Mouse (Mus musculus) hindbrain, embryonic 13.5 days (tissue): ENCODE measurements around the gene Eno2. TPM values are rescaled to one million over a fixed set of nuclear protein-coding genes. Genes with fewer than 3 reads are reported as not detected.
"Not testable (repeated sequence)": the region's sequence is repeated elsewhere in the genome, so short reads cannot be mapped to it uniquely, and the experiment has no call there.

Experiments
- ATAC-seq: fragments of 200-750 bp; cut with Nextera tagmentation; 2 replicates; pipeline ENCODE4 v1.8.0; 2017; ENCODE audit warnings: moderate TSS enrichment; ENCODE audit not compliant: low FRiP score
- H3K27ac ChIP-seq: fragments of 300-500 bp; sonication (generic); 2 replicates; pipeline ENCODE4 v1.5.1; 2015; ENCODE audit warnings: inconsistent platforms, mild to moderate bottlenecking, moderate library complexity
- H3K27me3 ChIP-seq: fragments of 300-500 bp; sonication (generic); 2 replicates; pipeline ENCODE4 v1.6.1; 2015; ENCODE audit warnings: mild to moderate bottlenecking, inconsistent platforms
- H3K36me3 ChIP-seq: fragments of 300-500 bp; sonication (generic); 2 replicates; pipeline ENCODE4 v1.6.1; 2015; ENCODE audit warnings: mild to moderate bottlenecking, inconsistent platforms
- H3K4me1 ChIP-seq: fragments of 300-500 bp; sonication (generic); replicated peaks from 2 replicates; pipeline ENCODE4 v1.6.1; 2015; ENCODE audit warnings: inconsistent platforms
- H3K4me2 ChIP-seq: fragments of 300-500 bp; sonication (generic); 2 replicates; pipeline ENCODE4 v1.6.1; 2015; ENCODE audit warnings: inconsistent platforms, mild to moderate bottlenecking, moderate library complexity
- H3K4me3 ChIP-seq: fragments of 300-500 bp; sonication (generic); 2 replicates; pipeline ENCODE4 v1.5.1; 2015; ENCODE audit warnings: mild to moderate bottlenecking, inconsistent platforms
- H3K9ac ChIP-seq: fragments of 300-500 bp; sonication (generic); 2 replicates; pipeline ENCODE4 v1.6.1; 2015; ENCODE audit warnings: mild to moderate bottlenecking, inconsistent platforms
- H3K9me3 ChIP-seq: fragments of 300-500 bp; sonication (generic); 2 replicates; pipeline ENCODE4 v1.6.1; 2016; ENCODE audit warnings: inconsistent platforms
- WGBS: fragments of 180-500 bp; shearing (Covaris S2); methylation state at CpG from one replicate; pipeline ENCODE4 v1.1.7; 2015; 5-methylcytosine and 5-hydroxymethylcytosine counted together
- polyA plus RNA-seq: library from polyadenylated mRNA; unstranded; fragments of >200 nt; fragmentation: Nextera tagmentation; extraction: Ambion mirVana; gene quantifications from 2 replicates; pipeline ENCODE4 v1.2.1, GENCODE M21; 2015

Gene Eno2
- polyA plus RNA-seq, 1 experiment from 2014 or later: 58.7 TPM

- not testable (repeated sequence) for H3K9me3 ChIP-seq, H3K4me3 ChIP-seq, H3K9ac ChIP-seq, H3K27ac ChIP-seq, ATAC-seq, H3K27me3 ChIP-seq
- WGBS: 86% methylated on average over 11 of the region's 11 CpGs
- H3K36me3 ChIP-seq: peaks cover 25% of the 10 kb centered on the region
- peaks cover 66% of the 10 kb centered on the region for H3K4me1 ChIP-seq
- 0 out of 2 replicates have a peak overlapping the region, but pooled peaks have one; percentile 83 for H3K4me2 ChIP-seq
These were observed 41.3 kb upstream of the Eno2 start for GRCm38 (mm10) chr6:124810566-124811402.

- Histone ChIP-seq H3K4me2 (peak overlapping the region; percentile 83), H3K27me3 (no peaks in the 10 kb centered on the region), H3K9me3 (no peaks in the 10 kb centered on the region), H3K4me1 (peaks cover 68% of the 10 kb centered on the region), H3K9ac (peak overlapping the region; percentile 72), H3K27ac (peak overlapping the region; percentile 83), H3K4me3 (peak overlapping the region; percentile 49), H3K36me3 (peaks cover 16% of the 10 kb centered on the region)
- 41% methylated on average over 14 of the region's 14 CpGs for WGBS
- no peak for ATAC-seq
These were observed 40.5 kb upstream of the Eno2 start for GRCm38 (mm10) chr6:124809775-124810538.

- Histone ChIP-seq H3K27me3 (no peaks in the 10 kb centered on the region), H3K4me3 (peak overlapping the region; percentile 49), H3K4me2 (peak overlapping the region; percentile 83), H3K36me3 (peaks cover 14% of the 10 kb centered on the region), H3K9me3 (no peaks in the 10 kb centered on the region), H3K27ac (peak overlapping the region; percentile 83), H3K9ac (peak overlapping the region; percentile 72), H3K4me1 (peaks cover 60% of the 10 kb centered on the region)
- no peak for ATAC-seq
- under 1% methylated on average over 35 of the region's 35 CpGs for WGBS
These were observed 39.7 kb upstream of the Eno2 start for GRCm38 (mm10) chr6:124809052-124809774.

- Histone ChIP-seq H3K27ac (peak within 1 kb of the TSS; percentile 83), H3K9ac (peak within 1 kb of the TSS; percentile 72), H3K27me3 (no peaks in the 10 kb centered on the region), H3K36me3 (peaks cover 14% of the 10 kb centered on the region), H3K4me3 (peak within 1 kb of the TSS; percentile 49), H3K4me1 (peaks cover 58% of the 10 kb centered on the region), H3K9me3 (no peaks in the 10 kb centered on the region), H3K4me2 (peak within 1 kb of the TSS; percentile 83)
- ATAC-seq: peak; percentile 11
- WGBS: 3% methylated on average over 28 of the region's 29 CpGs
These were observed 39.0 kb upstream of the Eno2 start, which contains the start of gene Spsb2 for GRCm38 (mm10) chr6:124808358-124809012. Gene Spsb2, plus strand, starts transcription at chr6:124808661.

- peak overlapping the region; percentile 83 for H3K4me2 ChIP-seq
- H3K9ac ChIP-seq: peak overlapping the region; percentile 72; the same call in 1 of the 2 replicates
- H3K36me3 ChIP-seq: peaks cover 14% of the 10 kb centered on the region
- peak overlapping the region; percentile 49; the same call in 1 of the 2 replicates for H3K4me3 ChIP-seq
- H3K4me1 ChIP-seq: peaks cover 54% of the 10 kb centered on the region
- no peak for ATAC-seq
- no peaks in the 10 kb centered on the region for H3K9me3 ChIP-seq
- 85% methylated on average over 6 of the region's 6 CpGs for WGBS
- H3K27me3 ChIP-seq: no peaks in the 10 kb centered on the region
- peak overlapping the region; percentile 83 for H3K27ac ChIP-seq
These were observed 38.5 kb upstream of the Eno2 start for GRCm38 (mm10) chr6:124807986-124808357.

- WGBS: 93% methylated on average over 4 of the region's 4 CpGs
- Histone ChIP-seq H3K4me3 (no peak overlapping the region), H3K36me3 (peaks cover 14% of the 10 kb centered on the region), H3K4me2 (no peak overlapping the region), H3K9ac (no peak overlapping the region), H3K9me3 (no peaks in the 10 kb centered on the region), H3K4me1 (peaks cover 48% of the 10 kb centered on the region), H3K27ac (no peak overlapping the region), H3K27me3 (peaks cover 3% of the 10 kb centered on the region; the same call in 1 of the 2 replicates)
- ATAC-seq: no peak
These were observed 37.9 kb upstream of the Eno2 start for GRCm38 (mm10) chr6:124807366-124807765.

GRCm38 (mm10) chr6:124806446-124807140 lies 37.1 kb upstream of the Eno2 start:
- peaks cover 40% of the 10 kb centered on the region for H3K4me1 ChIP-seq
- no peak for ATAC-seq
- H3K36me3 ChIP-seq: peaks cover 8% of the 10 kb centered on the region
- H3K4me2 ChIP-seq: peak overlapping the region; percentile 63
- peaks cover 3% of the 10 kb centered on the region; the same call in 1 of the 2 replicates for H3K27me3 ChIP-seq
- H3K9me3 ChIP-seq: no peaks in the 10 kb centered on the region
- WGBS: 77% methylated on average over 7 of the region's 7 CpGs
- peak overlapping the region; percentile 43; the same call in 1 of the 2 replicates for H3K9ac ChIP-seq
- 0 out of 2 replicates have a peak overlapping the region, but pooled peaks have one; percentile 44 for H3K4me3 ChIP-seq
- peak overlapping the region; percentile 84 for H3K27ac ChIP-seq

GRCm38 (mm10) chr6:124805341-124806321 lies 36.2 kb upstream of the Eno2 start:
- H3K36me3 ChIP-seq: peaks cover 4% of the 10 kb centered on the region
- H3K4me2 ChIP-seq: peak overlapping the region; percentile 63
- ATAC-seq: peak; percentile 87
- H3K4me3 ChIP-seq: peak overlapping the region; percentile 44
- H3K27ac ChIP-seq: peak overlapping the region; percentile 84
- peaks cover 40% of the 10 kb centered on the region for H3K4me1 ChIP-seq
- peak overlapping the region; percentile 63 for H3K9ac ChIP-seq
- no peaks in the 10 kb centered on the region for H3K9me3 ChIP-seq
- WGBS: 2% methylated on average over 34 of the region's 34 CpGs
- peaks cover 3% of the 10 kb centered on the region; the same call in 1 of the 2 replicates for H3K27me3 ChIP-seq

GRCm38 (mm10) chr6:124804341-124804740 lies 34.9 kb upstream of the Eno2 start:
- no peak overlapping the region for H3K27ac ChIP-seq
- no peak overlapping the region for H3K4me2 ChIP-seq
- WGBS: 94% methylated on average over 3 of the region's 3 CpGs
- no peaks in the 10 kb centered on the region for H3K36me3 ChIP-seq
- no peak for ATAC-seq
- H3K4me1 ChIP-seq: peaks cover 30% of the 10 kb centered on the region
- no peak overlapping the region for H3K9ac ChIP-seq
- H3K27me3 ChIP-seq: peaks cover 3% of the 10 kb centered on the region; the same call in 1 of the 2 replicates
- no peaks in the 10 kb centered on the region for H3K9me3 ChIP-seq
- no peak overlapping the region for H3K4me3 ChIP-seq

GRCm38 (mm10) chr6:124803691-124804090 lies 34.2 kb upstream of the Eno2 start:
- not testable (repeated sequence) for H3K9me3 ChIP-seq, H3K27me3 ChIP-seq, ATAC-seq, H3K9ac ChIP-seq, H3K4me2 ChIP-seq, H3K36me3 ChIP-seq, H3K4me3 ChIP-seq, H3K27ac ChIP-seq
- peaks cover 23% of the 10 kb centered on the region for H3K4me1 ChIP-seq
- 98% methylated on average over 4 of the region's 4 CpGs for WGBS
